Mouse (Mus musculus) midbrain, postnatal 0 days (tissue): ENCODE data around the gene Hspb8. TPM values are rescaled to one million over a fixed set of nuclear protein-coding genes. Genes with fewer than 3 reads are reported as not detected.

ENCODE experiments used
- ATAC-seq: fragments of 200-750 bp; cut with Nextera tagmentation; 2 replicates; pipeline ENCODE4 v1.8.0; 2017; ENCODE audit warnings: moderate number of reproducible peaks, mild to moderate bottlenecking, moderate TSS enrichment, moderate library complexity; ENCODE audit not compliant: low FRiP score
- DNase-seq: peaks from one replicate; pipeline ENCODE4 v3.0.0-alpha.2; 2015; ENCODE audit warnings: low spot score
- H3K27ac ChIP-seq: fragments of 300-500 bp; sonication (generic); 2 replicates; pipeline ENCODE4 v1.5.1; 2014; ENCODE audit warnings: low read depth, mild to moderate bottlenecking, low read length, mixed read lengths
- H3K27me3 ChIP-seq: fragments of 300-500 bp; sonication (generic); 2 replicates; pipeline ENCODE4 v1.6.1; 2014; ENCODE audit warnings: low read length, control low read depth, mixed read lengths; ENCODE audit not compliant: insufficient read depth
- H3K36me3 ChIP-seq: fragments of 300-500 bp; sonication (generic); 2 replicates; pipeline ENCODE4 v1.6.1; 2014; ENCODE audit warnings: low read length, control low read depth, mixed read lengths; ENCODE audit not compliant: insufficient read depth
- H3K4me1 ChIP-seq: fragments of 300-500 bp; sonication (generic); 2 replicates; pipeline ENCODE4 v1.6.1; 2014; ENCODE audit warnings: mild to moderate bottlenecking, control low read depth, antibody characterized with exemption, low read length, mixed read lengths; ENCODE audit not compliant: insufficient read depth
- H3K4me2 ChIP-seq: fragments of 300-500 bp; sonication (generic); 2 replicates; pipeline ENCODE4 v1.6.1; 2014; ENCODE audit warnings: low read depth, mild to moderate bottlenecking, low read length, mixed read lengths; ENCODE audit not compliant: poor library complexity, severe bottlenecking
- H3K4me3 ChIP-seq: fragments of 300-500 bp; sonication (generic); 2 replicates; pipeline ENCODE4 v1.5.1; 2014; ENCODE audit warnings: low read depth, mild to moderate bottlenecking, low read length, moderate library complexity
- H3K9ac ChIP-seq: fragments of 300-500 bp; sonication (generic); replicated peaks from 2 replicates; pipeline ENCODE4 v1.6.1; 2014; ENCODE audit warnings: mild to moderate bottlenecking, low read length, moderate library complexity, mixed read lengths; ENCODE audit not compliant: poor library complexity, severe bottlenecking
- H3K9me3 ChIP-seq: fragments of 300-500 bp; sonication (generic); 2 replicates; pipeline ENCODE4 v1.6.1; 2016; ENCODE audit warnings: low read length, control low read depth
- CTCF ChIP-seq: IDR thresholded peaks from 2 replicates; pipeline ENCODE4 v1.5.1; 2016; ENCODE audit warnings: antibody characterized with exemption, mild to moderate bottlenecking
- WGBS: fragments of 180-500 bp; shearing (Covaris S2); extraction: QIAGEN DNeasy Blood & Tissue Kit; methylation state at CpG from one replicate; pipeline ENCODE4 v1.1.7; 2014; 5-methylcytosine and 5-hydroxymethylcytosine counted together
- polyA plus RNA-seq: library from polyadenylated mRNA; unstranded; fragments of >200 nt; fragmentation: Nextera tagmentation; extraction: Ambion mirVana; gene quantifications from 2 replicates; pipeline ENCODE4 v1.2.1, GENCODE M21; 2015
- total RNA-seq: library from RNA; depleted of rRNA; stranded (reverse); fragments of >200 nt; gene quantifications from 2 replicates; pipeline ENCODE4 v1.2.3, GENCODE M21; 2014

Hspb8 gene
- total and polyA plus RNA-seq, 2 experiments from 2014 or later = 7.5 to 19.8 TPM

DNA sequence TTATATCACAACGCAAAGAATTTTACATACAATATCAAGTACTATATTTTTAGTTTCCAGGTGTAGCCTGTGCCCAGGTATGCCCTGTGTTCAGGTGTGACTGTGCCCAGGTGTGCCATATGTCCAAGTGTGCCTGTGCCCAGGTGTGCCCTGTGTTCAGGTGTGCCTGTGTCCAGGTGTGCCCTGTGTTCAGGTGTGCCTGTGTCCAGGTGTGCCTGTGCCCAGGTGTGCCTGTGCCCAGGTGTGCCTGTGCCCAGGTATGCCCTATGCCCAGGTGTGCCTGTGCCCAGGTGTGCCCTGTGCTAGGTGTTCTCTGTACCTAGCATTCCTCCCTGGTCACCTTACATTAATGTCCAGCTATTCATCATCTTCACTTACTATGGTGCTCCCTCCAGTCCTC, 16.7 kb downstream of the Hspb8 start:
- no peak overlapping the region for H3K4me2 ChIP-seq
- no peak overlapping the region for H3K9ac ChIP-seq
- no peak overlapping the region for H3K27ac ChIP-seq
- H3K4me3 ChIP-seq = no peak overlapping the region
- no peak for TF ChIP-seq CTCF
- no peaks in the 10 kb centered on the region for H3K36me3 ChIP-seq
- no peak for ATAC-seq
- no peaks in the 10 kb centered on the region; the same call in 1 of the 2 replicates for H3K4me1 ChIP-seq
- WGBS = 83% methylated on average over 1 of the region's 1 CpGs
- DNase-seq = no peak
- no peaks in the 10 kb centered on the region; the same call in 1 of the 2 replicates for H3K27me3 ChIP-seq
- H3K9me3 ChIP-seq = no peaks in the 10 kb centered on the region

DNA sequence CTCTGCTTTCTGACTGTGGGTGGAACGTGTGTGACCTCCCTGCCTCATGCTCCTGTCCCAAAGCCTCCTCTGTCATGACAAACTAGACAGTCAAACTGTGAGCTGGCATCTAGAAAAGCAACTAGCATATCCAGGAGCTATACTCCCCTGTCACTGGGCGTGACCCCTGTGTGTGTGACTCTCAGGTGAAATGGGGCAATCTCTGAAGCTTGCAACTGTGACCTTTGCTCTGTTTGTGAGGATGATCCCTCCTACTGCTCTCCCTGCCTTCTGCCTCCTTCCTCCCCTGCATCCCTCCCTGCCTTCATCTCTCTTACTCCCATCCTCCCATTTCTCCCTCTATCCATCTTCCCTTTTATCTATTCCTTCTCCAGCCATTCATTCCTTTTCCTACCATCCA, 18.6 kb downstream of the Hspb8 start:
- Histone ChIP-seq H3K4me3 (no peak overlapping the region), H3K9ac (no peak overlapping the region), H3K27ac (no peak overlapping the region), H3K4me1 (no peaks in the 10 kb centered on the region; the same call in 1 of the 2 replicates), H3K27me3 (no peaks in the 10 kb centered on the region), H3K9me3 (no peaks in the 10 kb centered on the region), H3K36me3 (no peaks in the 10 kb centered on the region), H3K4me2 (no peak overlapping the region)
- WGBS = 88% methylated on average over 2 of the region's 2 CpGs
- TF ChIP-seq CTCF = no peak
- DNase-seq (no peak), ATAC-seq (no peak)

DNA sequence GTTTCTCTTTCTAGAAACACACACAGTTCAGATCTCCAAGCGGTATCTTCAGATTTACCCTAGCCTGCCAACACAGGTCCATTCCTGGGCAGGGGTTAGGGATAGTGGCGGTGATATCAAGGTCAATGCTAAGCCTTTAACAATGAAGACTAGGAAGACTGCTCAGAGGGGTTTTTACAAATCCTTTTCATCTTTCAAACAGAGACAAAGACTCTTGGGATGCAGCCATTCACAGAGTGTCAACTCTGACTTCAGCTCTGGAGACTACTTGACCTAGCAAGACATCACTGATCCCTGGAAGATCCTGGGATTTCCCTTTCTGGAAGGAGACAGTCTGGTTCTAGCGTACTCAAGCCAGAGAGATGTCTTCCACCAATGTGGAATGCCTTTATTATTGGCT, 21.9 kb downstream of the Hspb8 start:
- H3K9me3 ChIP-seq = no peaks in the 10 kb centered on the region

DNA sequence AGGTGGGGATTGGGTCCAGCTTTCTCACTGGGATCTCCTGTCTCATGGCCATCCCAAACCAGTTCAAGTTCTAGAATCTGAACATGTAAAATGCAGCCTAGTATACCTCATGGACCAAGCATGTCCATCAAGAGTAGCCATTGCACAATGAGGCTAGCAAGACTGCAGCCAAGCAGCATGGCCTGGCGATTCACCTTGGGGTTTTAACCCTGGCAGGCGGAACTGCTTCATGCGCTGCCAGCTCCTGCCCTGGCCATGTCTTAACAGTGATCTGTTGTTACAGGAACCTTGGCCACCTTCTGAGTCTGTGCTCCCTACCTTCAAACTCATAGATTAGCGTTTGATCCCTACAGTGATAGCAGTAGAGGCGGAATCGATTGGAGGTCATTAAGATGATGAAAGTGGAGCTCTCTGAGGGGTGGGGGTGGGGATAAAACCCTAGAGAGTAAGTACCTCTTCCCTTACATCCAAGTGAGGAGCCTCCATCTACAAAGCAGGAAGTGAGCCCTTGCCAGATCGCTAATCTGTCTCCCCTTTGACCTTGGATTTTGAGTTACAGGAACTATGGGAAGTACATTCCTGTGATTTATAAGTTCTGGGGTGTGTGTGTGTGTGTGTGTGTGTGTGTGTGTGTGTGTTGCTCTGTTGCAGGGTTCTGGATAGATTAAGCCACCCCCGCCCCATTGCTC, 22.5 kb downstream of the Hspb8 start:
- Histone ChIP-seq H3K4me2 (no peak overlapping the region), H3K36me3 (no peaks in the 10 kb centered on the region), H3K4me3 (no peak overlapping the region), H3K27me3 (no peaks in the 10 kb centered on the region), H3K9ac (no peak overlapping the region), H3K9me3 (no peaks in the 10 kb centered on the region), H3K4me1 (no peaks in the 10 kb centered on the region), H3K27ac (no peak overlapping the region)
- DNase-seq (no peak), ATAC-seq (no peak)
- no peak for TF ChIP-seq CTCF
- WGBS = 87% methylated on average over 8 of the region's 8 CpGs

More for the DNA sequence above, 21.9 kb downstream of the Hspb8 start:
- TF ChIP-seq CTCF = no peak
- Histone ChIP-seq H3K4me2 (no peak overlapping the region), H3K9ac (no peak overlapping the region), H3K4me1 (no peaks in the 10 kb centered on the region), H3K36me3 (no peaks in the 10 kb centered on the region), H3K4me3 (no peak overlapping the region), H3K27me3 (no peaks in the 10 kb centered on the region), H3K27ac (no peak overlapping the region)
- ATAC-seq = no peak
- no peak for DNase-seq
- 44% methylated on average over 3 of the region's 3 CpGs for WGBS

DNA sequence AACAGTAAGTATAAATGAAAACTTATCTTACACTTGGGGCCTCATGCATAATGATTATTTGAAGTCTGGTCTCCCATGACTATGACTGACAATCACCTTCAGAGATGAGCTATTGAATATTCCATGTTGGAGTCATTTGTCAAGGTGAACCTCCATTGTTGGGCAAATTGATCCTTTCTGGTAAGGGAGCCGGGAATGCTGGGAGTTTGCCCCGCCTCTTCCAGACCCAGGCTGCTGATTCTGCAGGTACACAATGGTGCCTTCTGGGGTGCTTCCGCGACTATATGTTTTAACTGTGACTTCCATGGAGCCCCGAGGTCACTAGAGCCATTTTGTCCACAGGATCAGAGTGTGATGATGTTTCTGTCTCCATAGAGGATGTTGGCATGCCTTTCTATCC, 26.6 kb downstream of the Hspb8 start:
- H3K27ac ChIP-seq = no peak overlapping the region
- H3K4me3 ChIP-seq = no peak overlapping the region
- no peaks in the 10 kb centered on the region for H3K4me1 ChIP-seq
- H3K4me2 ChIP-seq = no peak overlapping the region
- no peak overlapping the region for H3K9ac ChIP-seq
- no peak for DNase-seq
- TF ChIP-seq CTCF = no peak
- no peaks in the 10 kb centered on the region for H3K36me3 ChIP-seq
- 85% methylated on average over 5 of the region's 5 CpGs for WGBS
- no peaks in the 10 kb centered on the region for H3K9me3 ChIP-seq
- no peaks in the 10 kb centered on the region for H3K27me3 ChIP-seq
- no peak for ATAC-seq

DNA sequence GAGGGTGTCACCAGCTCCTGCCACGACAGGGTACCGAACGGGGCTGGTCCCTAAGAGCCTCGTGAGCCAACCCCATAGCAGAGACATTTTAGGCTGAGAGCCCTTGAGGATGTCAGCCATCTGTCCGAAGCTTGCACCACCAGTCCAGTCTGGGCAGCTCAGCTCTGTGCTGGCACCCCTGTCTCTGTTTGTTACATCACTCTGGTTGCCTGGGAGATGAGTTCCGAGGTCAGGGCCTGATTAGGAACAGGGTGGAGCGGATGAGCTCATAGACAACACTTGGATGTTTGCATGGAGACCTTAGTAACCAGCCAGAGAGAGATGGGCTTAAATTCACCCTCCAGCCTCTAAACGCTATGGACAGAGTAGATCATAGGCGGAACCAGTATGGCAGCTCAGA, 30.1 kb downstream of the Hspb8 start:
- H3K36me3 ChIP-seq = no peaks in the 10 kb centered on the region
- TF ChIP-seq CTCF = no peak
- H3K27me3 ChIP-seq = no peaks in the 10 kb centered on the region
- 68% methylated on average over 9 of the region's 9 CpGs for WGBS
- DNase-seq = no peak
- H3K4me3 ChIP-seq = no peak overlapping the region
- peaks cover 11% of the 10 kb centered on the region; the same call in 1 of the 2 replicates for H3K4me1 ChIP-seq
- no peaks in the 10 kb centered on the region for H3K9me3 ChIP-seq
- H3K4me2 ChIP-seq = no peak overlapping the region
- ATAC-seq = no peak
- no peak overlapping the region for H3K9ac ChIP-seq
- no peak overlapping the region for H3K27ac ChIP-seq
